Mouse (Mus musculus) brown adipose tissue, adult 24 weeks (tissue): ENCODE measurements around the gene Rasgrp4. TPM values are rescaled to one million over a fixed set of nuclear protein-coding genes. Genes with fewer than 3 reads are reported as not detected.

Source experiments
- H3K27ac ChIP-seq: fragments of 200-500 bp; replicated peaks from 2 replicates; pipeline ENCODE4 v1.5.1; 2012; ENCODE audit warnings: low read depth, mild to moderate bottlenecking, low read length
- H3K4me1 ChIP-seq: fragments of 200-500 bp; 2 replicates; pipeline ENCODE4 v1.6.1; 2012; ENCODE audit warnings: low read length, mixed read lengths; ENCODE audit not compliant: control insufficient read depth, insufficient read depth, insufficient read length
- H3K4me3 ChIP-seq: fragments of 200-500 bp; 2 replicates; pipeline ENCODE4 v1.5.1; 2012; ENCODE audit warnings: low read depth, mild to moderate bottlenecking, low read length, moderate library complexity; ENCODE audit not compliant: insufficient read depth
- polyA plus RNA-seq: library from polyadenylated mRNA; stranded (reverse); fragments of >200 nt; gene quantifications from 2 replicates; pipeline ENCODE4 v1.2.4, GENCODE M21; 2012; ENCODE audit not compliant: missing spikeins, insufficient read depth, insufficient read length

Rasgrp4 gene
- polyA plus RNA-seq, 1 experiment: 1.0 TPM

GRCm38 (mm10) chr7:29162750-29163525 is 28.3 kb downstream of the Rasgrp4 start:
- no peak overlapping the region for H3K27ac ChIP-seq
- H3K4me3 ChIP-seq: no peak overlapping the region
- H3K4me1 ChIP-seq: no peaks in the 10 kb centered on the region

GRCm38 (mm10) chr7:29167656-29168055 is 33.0 kb downstream of the Rasgrp4 start:
- Histone ChIP-seq H3K4me3 (no peak overlapping the region), H3K4me1 (peaks cover 6% of the 10 kb centered on the region; the same call in 1 of the 2 replicates), H3K27ac (no peak overlapping the region)

- Histone ChIP-seq H3K27ac (no peak overlapping the region), H3K4me3 (no peak overlapping the region), H3K4me1 (peaks cover 6% of the 10 kb centered on the region; the same call in 1 of the 2 replicates)
These were observed 33.6 kb downstream of the Rasgrp4 start for GRCm38 (mm10) chr7:29168121-29168695.

GRCm38 (mm10) chr7:29168791-29169230 is 34.2 kb downstream of the Rasgrp4 start:
- Histone ChIP-seq H3K27ac (no peak overlapping the region), H3K4me1 (peaks cover 6% of the 10 kb centered on the region; the same call in 1 of the 2 replicates), H3K4me3 (peak overlapping the region; percentile 72)

GRCm38 (mm10) chr7:29169231-29170065 is 34.8 kb downstream of the Rasgrp4 start:
- Histone ChIP-seq H3K4me1 (peaks cover 6% of the 10 kb centered on the region; the same call in 1 of the 2 replicates), H3K27ac (no peak overlapping the region), H3K4me3 (peak overlapping the region; percentile 72)

- H3K4me3 ChIP-seq: peak within 1 kb of the TSS; percentile 72
- peaks cover 6% of the 10 kb centered on the region; the same call in 1 of the 2 replicates for H3K4me1 ChIP-seq
- H3K27ac ChIP-seq: peak within 1 kb of the TSS; percentile 62; the same call in 1 of the 2 replicates
These were observed 35.6 kb downstream of the Rasgrp4 start, which contains the start of the genes Ggn and Spred3 for GRCm38 (mm10) chr7:29170066-29170754. Gene Ggn (plus strand): TSS chr7:29170210. Gene Spred3 (minus strand): TSS chr7:29170411.

- H3K4me3 ChIP-seq: peak overlapping the region; percentile 72
- H3K27ac ChIP-seq: no peak overlapping the region
- H3K4me1 ChIP-seq: peaks cover 6% of the 10 kb centered on the region; the same call in 1 of the 2 replicates
These were observed 36.3 kb downstream of the Rasgrp4 start for GRCm38 (mm10) chr7:29170755-29171561.

- H3K4me1 ChIP-seq: peaks cover 6% of the 10 kb centered on the region; the same call in 1 of the 2 replicates
- H3K4me3 ChIP-seq: peak overlapping the region; percentile 72
- no peak overlapping the region for H3K27ac ChIP-seq
These were observed 37.0 kb downstream of the Rasgrp4 start for GRCm38 (mm10) chr7:29171562-29172097.

- Histone ChIP-seq H3K4me3 (no peak overlapping the region), H3K4me1 (peaks cover 6% of the 10 kb centered on the region; the same call in 1 of the 2 replicates), H3K27ac (no peak overlapping the region)
These were observed 37.9 kb downstream of the Rasgrp4 start for GRCm38 (mm10) chr7:29172390-29173016.

GRCm38 (mm10) chr7:29178106-29178505 is 43.5 kb downstream of the Rasgrp4 start:
- Histone ChIP-seq H3K4me3 (no peak overlapping the region), H3K27ac (no peak overlapping the region)

GRCm38 (mm10) chr7:29179323-29179722 is 44.7 kb downstream of the Rasgrp4 start:
- Histone ChIP-seq H3K4me1 (peaks cover 4% of the 10 kb centered on the region; the same call in 1 of the 2 replicates), H3K4me3 (peak overlapping the region; percentile 76), H3K27ac (peak overlapping the region; percentile 67)

More at GRCm38 (mm10) chr7:29178106-29178505, 43.5 kb downstream of the Rasgrp4 start:
- H3K4me1 ChIP-seq: peaks cover 4% of the 10 kb centered on the region; the same call in 1 of the 2 replicates

- Histone ChIP-seq H3K4me3 (peak within 1 kb of the TSS; percentile 76), H3K27ac (peak within 1 kb of the TSS; percentile 88), H3K4me1 (peaks cover 4% of the 10 kb centered on the region; the same call in 1 of the 2 replicates)
These were observed 45.6 kb downstream of the Rasgrp4 start, which contains the start of gene Psmd8 for GRCm38 (mm10) chr7:29180077-29180853. Gene Psmd8 (minus strand): TSS chr7:29180701.
